Mouse (Mus musculus): ENCODE measurements around the gene Ifi214. TPM values are rescaled to one million over a fixed set of nuclear protein-coding genes. Genes with fewer than 3 reads are reported as not detected.
"Not testable (repeated sequence)": the region's sequence is repeated elsewhere in the genome, so short reads cannot be mapped to it uniquely, and the experiment has no call there.

Ifi214 gene
- not detected for total RNA-seq (2021)
- long read RNA-seq, experiment 1, result 0 reads
- long read RNA-seq, experiment 2, result 0 reads

- intact Hi-C loops (cut with DNase I); DNase-seq: not testable (repeated sequence)
Measured at GRCm38 (mm10) chr1:173535791-173536190, at the start of gene Ifi214. Gene Ifi214 (minus strand): TSS chr1:173535957.

DNA sequence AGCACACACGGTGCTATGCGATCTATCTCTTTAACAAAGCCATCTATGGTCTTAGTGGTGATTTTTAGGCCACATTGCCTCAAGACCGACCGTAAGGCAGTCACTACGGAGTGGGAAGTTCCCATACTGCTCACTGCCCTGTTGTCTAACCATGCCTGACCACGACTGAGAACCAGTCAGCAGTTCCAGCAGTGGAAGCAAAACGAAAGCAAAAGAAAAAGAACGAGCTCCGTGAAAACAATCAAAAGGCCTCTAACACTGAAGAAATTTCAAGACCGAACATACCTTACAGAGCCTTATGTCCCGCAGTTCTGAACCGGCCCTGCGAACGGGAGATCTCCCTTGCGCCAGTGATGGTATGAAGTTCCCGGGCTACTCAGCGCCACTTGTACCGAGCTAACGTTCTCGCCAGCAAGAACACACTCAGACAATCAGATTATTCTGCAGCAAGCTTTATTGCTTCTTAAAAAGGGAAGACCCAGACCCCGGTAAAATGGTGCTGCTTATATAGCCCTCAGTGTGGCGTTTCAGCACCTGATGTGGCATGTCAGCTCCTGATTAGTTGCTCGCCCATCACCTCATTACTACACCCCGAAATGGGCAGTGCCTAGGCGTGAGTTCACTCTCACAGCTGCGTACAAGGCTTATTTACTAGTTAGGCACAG, 44.3 kb upstream of the Ifi214 start:
- no peak for DNase-seq
- intact Hi-C loops (cut with DNase I), result no loop called here

- no peak for DNase-seq
- intact Hi-C loops (cut with DNase I), result no loop called here
Measured at GRCm38 (mm10) chr1:173579079-173579478, 43.3 kb upstream of the Ifi214 start.

DNA sequence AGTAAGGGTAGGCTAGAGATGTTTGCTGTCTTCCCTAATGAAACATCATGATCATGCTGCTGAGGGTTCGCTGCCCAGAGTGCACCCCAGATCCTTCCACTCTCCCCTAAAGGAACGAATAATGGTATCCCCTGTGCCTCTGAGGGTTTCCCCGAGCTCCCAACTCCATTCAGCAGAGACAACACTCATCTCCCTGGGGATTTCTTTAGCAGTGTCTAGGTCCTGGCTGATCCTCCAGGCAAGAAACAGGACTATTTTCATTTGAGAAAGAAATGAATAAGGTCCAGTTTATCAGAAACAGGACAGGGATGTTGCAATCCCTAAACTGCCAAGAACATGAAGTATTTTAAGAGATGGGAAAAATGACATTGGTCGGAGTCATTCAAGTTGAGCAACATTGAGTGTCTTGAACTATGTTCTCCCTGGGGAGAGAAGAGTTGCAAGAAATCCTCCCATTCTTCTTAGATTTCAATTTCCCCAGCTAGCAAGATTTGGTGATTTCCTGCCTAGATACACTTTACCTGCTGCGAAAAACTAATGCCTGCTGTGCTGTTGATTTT, 14.8 kb upstream of the Ifi214 start:
- intact Hi-C loops (cut with DNase I); DNase-seq: not testable (repeated sequence)

- DNase-seq; intact Hi-C loops (cut with DNase I): not testable (repeated sequence)
Measured at GRCm38 (mm10) chr1:173548798-173549197, 13.0 kb upstream of the Ifi214 start.

DNA sequence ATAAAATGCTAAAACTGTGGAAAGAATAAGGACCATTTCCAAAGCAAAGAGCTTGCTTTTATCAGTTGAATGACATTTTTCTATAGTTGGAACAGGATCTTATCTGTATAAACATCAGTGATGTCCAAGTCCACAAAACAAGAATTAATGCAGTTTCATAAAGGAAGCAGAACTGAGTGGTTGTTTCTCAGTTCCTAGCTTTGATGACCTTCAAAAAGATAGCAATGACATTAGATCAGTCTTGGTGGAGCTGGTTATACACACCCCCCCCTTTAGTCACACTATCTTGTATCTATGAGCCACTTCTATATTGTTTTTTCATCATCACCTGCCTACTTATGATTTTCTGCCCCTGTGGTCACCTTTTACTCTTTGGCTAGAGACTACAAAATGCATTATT, 14.3 kb downstream of the Ifi214 start:
- DNase-seq, result no peak
- intact Hi-C loops (cut with DNase I), result no loop called here

DNA sequence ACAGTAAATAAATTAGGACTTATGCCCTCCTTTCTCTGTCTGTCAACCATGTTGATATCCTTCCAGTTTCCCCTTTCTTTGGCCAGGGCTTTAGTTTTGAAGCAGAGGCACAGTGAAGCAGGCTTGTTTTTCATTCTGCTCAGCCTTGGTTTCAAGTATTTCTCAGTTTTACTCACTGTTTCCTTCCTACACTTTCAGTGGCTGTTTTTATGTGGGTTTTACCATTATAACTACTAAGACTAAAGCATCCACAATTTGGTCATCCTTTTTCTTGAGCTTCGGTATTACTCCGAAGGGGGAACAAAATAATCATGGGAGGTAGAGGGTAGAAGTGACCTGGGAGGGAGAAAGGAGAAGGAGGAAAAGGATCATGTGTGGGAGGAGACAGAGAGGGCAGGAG, 25.2 kb downstream of the Ifi214 start:
- DNase-seq; intact Hi-C loops (cut with DNase I): not testable (repeated sequence)

DNA sequence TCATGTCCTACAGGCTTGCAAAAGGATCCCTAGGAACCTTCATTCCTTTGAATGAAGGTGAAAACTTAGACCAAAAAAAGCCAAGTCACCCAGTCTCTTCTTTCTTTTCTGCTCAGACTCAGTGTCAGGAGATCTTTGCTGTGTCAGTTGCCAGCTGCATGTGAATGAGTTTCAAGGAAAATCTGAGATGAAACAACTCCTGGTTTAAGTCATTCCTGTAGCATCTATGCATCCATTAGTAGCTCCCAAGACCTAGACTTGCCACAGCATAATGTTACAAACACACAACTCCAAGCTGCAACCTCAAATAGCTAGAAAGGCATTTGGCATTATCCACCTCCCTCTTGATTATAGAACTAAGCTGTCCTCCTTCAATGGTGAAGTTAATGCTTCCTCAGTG, 44.3 kb downstream of the Ifi214 start:
- intact Hi-C loops (cut with DNase I); DNase-seq: not testable (repeated sequence)

- DNase-seq; intact Hi-C loops (cut with DNase I): not testable (repeated sequence)
Measured at GRCm38 (mm10) chr1:173490812-173491480, 44.8 kb downstream of the Ifi214 start, which contains the start of gene Ifi206. Gene Ifi206 (minus strand): TSS chr1:173491041.

DNA sequence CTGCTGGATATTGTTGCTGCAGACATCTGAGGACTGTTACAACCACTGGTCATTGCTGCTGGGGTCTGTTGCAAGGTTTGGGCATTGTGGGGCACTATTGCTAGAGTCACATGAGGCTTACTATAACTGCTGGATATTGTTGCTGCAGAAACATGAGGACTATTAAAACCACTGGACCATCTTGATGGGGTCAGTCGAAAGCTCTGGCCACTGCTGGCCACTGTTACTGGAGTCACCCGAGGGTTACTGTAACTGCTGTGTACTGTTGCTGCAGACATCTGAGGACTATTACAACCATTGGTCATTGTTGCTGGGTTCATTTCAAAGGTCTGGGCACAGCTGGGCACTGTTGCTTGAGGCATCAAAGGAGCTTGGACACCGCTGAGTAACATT, 54.6 kb downstream of the Ifi214 start:
- DNase-seq; intact Hi-C loops (cut with DNase I): not testable (repeated sequence)

GRCm38 (mm10) chr1:173480399-173481181, 55.2 kb downstream of the Ifi214 start:
- DNase-seq; intact Hi-C loops (cut with DNase I): not testable (repeated sequence)

Small RNAs within 50 kb of the gene (microRNA-seq; reads per million reads assigned to microRNA genes)
- 0 reads per million in 2 experiments for gene Gm44481

Other genes with a start within 250 kb of the Ifi214 start
- gene Ackr1, start 202.2 kb downstream of the Ifi214 start, total RNA-seq (2021), result 1 to 10 TPM in 1 of 2 experiments, under 1 TPM in 1; 0.83 to 1.3 TPM
- 1 to 10 TPM in 1 of 2 experiments, under 1 TPM in 1; 0.91 to 1.2 TPM for gene Aim2, start 185.1 kb downstream of the Ifi214 start, total RNA-seq (2021)
- 1 to 10 TPM; 3.1 to 3.2 TPM for gene Cadm3, start 168.3 kb downstream of the Ifi214 start, total RNA-seq (2021)
- under 1 TPM; 0.17 to 0.37 TPM for gene Ifi206, start 44.9 kb downstream of the Ifi214 start, total RNA-seq (2021)
- gene Ifi213, start 63.3 kb upstream of the Ifi214 start, total RNA-seq (2021), result under 1 TPM in 1 of 2 experiments, not detected in 1; 0.39 TPM
- under 1 TPM; 0.22 to 0.59 TPM for gene Ifi209, start 95.0 kb upstream of the Ifi214 start, total RNA-seq (2021)
- gene Ifi208, start 137.7 kb upstream of the Ifi214 start, total RNA-seq (2021), result under 1 TPM in 1 of 2 experiments, not detected in 1; 0.32 TPM
- gene Ifi207, start 205.8 kb upstream of the Ifi214 start, total RNA-seq (2021), result 1 to 10 TPM; 2.6 to 3.0 TPM
- gene Ifi204, start 231.0 kb upstream of the Ifi214 start, total RNA-seq (2021), result 1 to 10 TPM; 2.0 to 2.5 TPM